Comparison of ENCODE assay signal across 12 mouse cellular contexts in the genomic region with DNA sequence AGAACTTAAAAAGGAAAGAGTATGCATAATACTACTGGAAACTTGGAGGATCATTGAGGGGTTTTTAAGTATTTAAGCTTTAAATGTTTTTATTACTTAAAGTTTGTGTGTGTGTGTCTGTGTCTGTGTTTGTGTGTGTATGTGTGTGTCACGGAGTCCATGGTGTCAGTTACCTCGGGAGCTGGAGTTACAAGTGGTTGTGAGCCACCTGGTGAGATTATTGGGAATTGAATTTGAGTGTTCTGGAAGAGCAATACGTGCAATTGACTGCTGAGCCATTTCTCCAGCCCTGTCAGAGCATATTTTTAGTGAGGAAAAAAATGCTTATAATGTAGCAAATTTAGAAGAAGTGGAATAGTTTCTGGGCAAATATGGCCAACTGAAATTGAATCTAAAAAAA. TPM values are rescaled to one million over a fixed set of nuclear protein-coding genes. Genes with fewer than 3 reads are reported as not detected.
A peak's percentile ranks its signal among the peaks of the same experiment; 100 is the strongest.
DNase-seq lines count a peak whose midpoint lies in the region; ATAC-seq and TF ChIP-seq lines count a peak whose summit lies in the region.
"Had no signal": no experiment of that assay in that cellular context is flagged by ENCODE, and none has a peak within 500 bp of the region (broad histone marks: within the 10 kb centered on the region; RNA-seq: fewer than 3 reads in every experiment).

No protein-coding gene starts in this region.

- no peak overlapping the region for H3K9ac ChIP-seq in kidney, embryonic 14.5 days (ENCODE audit: low read depth, low read length)
- H3K9ac ChIP-seq in lung, postnatal 0 days (replicated peaks; ENCODE audit: low read depth) = no peak overlapping the region
- H3K9ac ChIP-seq in forebrain, embryonic 15.5 days (replicated peaks) = no peak overlapping the region

- H3K4me1 ChIP-seq in kidney, embryonic 14.5 days (ENCODE audit: control insufficient read depth, insufficient read depth, low read length) = no peaks in the 10 kb centered on the region
- H3K4me1 ChIP-seq in lung, postnatal 0 days (ENCODE audit: insufficient read depth, low read depth, low read length) = no peaks in the 10 kb centered on the region
- peaks cover 8% of the 10 kb centered on the region for H3K4me1 ChIP-seq in forebrain, embryonic 15.5 days

- H3K4me3 ChIP-seq in kidney, embryonic 14.5 days (ENCODE audit: low read length) = no peak overlapping the region
- no peak overlapping the region for H3K4me3 ChIP-seq in lung, postnatal 0 days (ENCODE audit: low read depth, low read length)
- no peak overlapping the region for H3K4me3 ChIP-seq in forebrain, embryonic 15.5 days

- no peaks in the 10 kb centered on the region for H3K36me3 ChIP-seq in kidney, embryonic 14.5 days (ENCODE audit: control insufficient read depth, insufficient read depth, low read length)
- H3K36me3 ChIP-seq in lung, postnatal 0 days (ENCODE audit: insufficient read depth, low read length) = no peaks in the 10 kb centered on the region
- H3K36me3 ChIP-seq in forebrain, embryonic 15.5 days = no peaks in the 10 kb centered on the region
- H3K36me3 ChIP-seq: G1E had no signal

- peak; percentile 9 for DNase-seq in CD4-positive, CD25-positive, alpha-beta regulatory T cell, adult 2 months (ENCODE audit: low read depth, low spot score)
- peak; percentile 2 to 3 for DNase-seq in kidney, adult 8-10 months
- no peak for DNase-seq in lung, postnatal 0 days (ENCODE audit: low spot score)
- no peak for DNase-seq in lung, postnatal 10 days
- peak; percentile 8 for DNase-seq in fibroblast of lung, adult 2 months (ENCODE audit: low read depth)
- DNase-seq: cerebellum, adult 11-12 months; heart, postnatal 14 days had no signal

- no peak for ATAC-seq in CD4-positive, CD25-positive, alpha-beta regulatory T cell, adult 4 months
- ATAC-seq in kidney, embryonic 14.5 days (ENCODE audit: low FRiP score, low TSS enrichment) = no peak
- no peak for ATAC-seq in lung, postnatal 0 days
- no peak for ATAC-seq in forebrain, embryonic 15.5 days (replicated peaks)
- ATAC-seq: hindbrain, embryonic 16.5 days had no signal

- no peak overlapping the region for H3K4me2 ChIP-seq in kidney, embryonic 14.5 days (replicated peaks; ENCODE audit: low read depth, low read length)
- H3K4me2 ChIP-seq in lung, postnatal 0 days (replicated peaks; ENCODE audit: low read depth, low read length) = no peak overlapping the region
- H3K4me2 ChIP-seq in forebrain, embryonic 15.5 days (replicated peaks) = no peak overlapping the region

- no peak for TF ChIP-seq EP300 in lung, postnatal 0 days (IDR thresholded peaks at IDR 0.05)

- no peaks in the 10 kb centered on the region for H3K9me3 ChIP-seq in kidney, embryonic 14.5 days (ENCODE audit: control insufficient read depth, low read length)
- H3K9me3 ChIP-seq in lung, postnatal 0 days (ENCODE audit: low read length) = no peaks in the 10 kb centered on the region
- no peaks in the 10 kb centered on the region for H3K9me3 ChIP-seq in forebrain, embryonic 15.5 days
- H3K9me3 ChIP-seq: G1E had no signal

- peak; percentile 37 for TF ChIP-seq CTCF in lung, postnatal 0 days (IDR thresholded peaks at IDR 0.05)

- H3K27ac ChIP-seq in kidney, embryonic 14.5 days (ENCODE audit: low read depth, low read length) = no peak overlapping the region
- H3K27ac ChIP-seq in lung, postnatal 0 days (ENCODE audit: low read length) = no peak overlapping the region
- no peak overlapping the region for H3K27ac ChIP-seq in forebrain, embryonic 15.5 days (replicated peaks)

- WGBS in kidney, embryonic 14.5 days = 40% methylated on average over 3 of the region's 3 CpGs
- 24% methylated on average over 3 of the region's 3 CpGs for WGBS in lung, postnatal 0 days
- 45% methylated on average over 3 of the region's 3 CpGs for WGBS in forebrain, embryonic 15.5 days

- no peaks in the 10 kb centered on the region for H3K27me3 ChIP-seq in kidney, embryonic 14.5 days (ENCODE audit: control insufficient read depth, insufficient read depth, low read length)
- no peaks in the 10 kb centered on the region for H3K27me3 ChIP-seq in lung, postnatal 0 days (replicated peaks; ENCODE audit: insufficient read depth, low read length)
- no peaks in the 10 kb centered on the region for H3K27me3 ChIP-seq in forebrain, embryonic 15.5 days

RNA-seq across cellular contexts. Expression of a gene that starts 44.9 kb away (rescaled TPM):
- 10 to 100 TPM in 1 of 2 experiments, 1 to 10 TPM in 1; 10.0 to 12.1 TPM for polyA plus RNA-seq in CD4-positive, CD25-positive, alpha-beta regulatory T cell, adult 4 months (2017; shearing (Covaris generic))
- polyA plus RNA-seq in kidney, embryonic 14.5 days (2014; fragmentation: Nextera tagmentation; extraction: Ambion mirVana) = 1.3 and 1.9 TPM in 2 replicates
- polyA plus RNA-seq in lung, postnatal 0 days (2015; fragmentation: Nextera tagmentation; extraction: Ambion mirVana) = 1.4 and 1.8 TPM in 2 replicates
- 0.78 and 1.1 TPM in 2 replicates for polyA plus RNA-seq in forebrain, embryonic 15.5 days (2015; fragmentation: Nextera tagmentation; extraction: Ambion mirVana)
- polyA plus RNA-seq: G1E had no signal

RNA-seq across cellular contexts. Expression of a gene that starts 50.7 kb away (rescaled TPM):
- polyA plus RNA-seq in CD4-positive, CD25-positive, alpha-beta regulatory T cell, adult 4 months (2017; shearing (Covaris generic)) = under 1 TPM; 0.62 to 0.70 TPM
- 0.23 TPM in 1 of 2 replicates, not detected in the other for polyA plus RNA-seq in kidney, embryonic 14.5 days (2014; fragmentation: Nextera tagmentation; extraction: Ambion mirVana)
- 0.12 and 0.47 TPM in 2 replicates for polyA plus RNA-seq in lung, postnatal 0 days (2015; fragmentation: Nextera tagmentation; extraction: Ambion mirVana)
- 0.66 and 0.85 TPM in 2 replicates for polyA plus RNA-seq in forebrain, embryonic 15.5 days (2015; fragmentation: Nextera tagmentation; extraction: Ambion mirVana)
- polyA plus RNA-seq: G1E had no signal

Comparison
In these comparisons a context has a peak if more than half of its experiments do, and no peak if none do; other contexts are left out.
1. DNase-seq: peak in CD4-positive, CD25-positive, alpha-beta regulatory T cell, adult 2 months (single experiment), kidney, adult 8-10 months (2 of 2) and fibroblast of lung, adult 2 months (single experiment); none in lung, postnatal 0 days (single experiment) and lung, postnatal 10 days (single experiment).